Mouse (Mus musculus): ENCODE data around the gene Tas2r118. TPM values are rescaled to one million over a fixed set of nuclear protein-coding genes. Genes with fewer than 3 reads are reported as not detected.
A peak's percentile ranks its signal among the peaks of the same experiment; 100 is the strongest.

Gene Tas2r118
- total and polyA plus RNA-seq, 3 experiments, result not detected

DNA sequence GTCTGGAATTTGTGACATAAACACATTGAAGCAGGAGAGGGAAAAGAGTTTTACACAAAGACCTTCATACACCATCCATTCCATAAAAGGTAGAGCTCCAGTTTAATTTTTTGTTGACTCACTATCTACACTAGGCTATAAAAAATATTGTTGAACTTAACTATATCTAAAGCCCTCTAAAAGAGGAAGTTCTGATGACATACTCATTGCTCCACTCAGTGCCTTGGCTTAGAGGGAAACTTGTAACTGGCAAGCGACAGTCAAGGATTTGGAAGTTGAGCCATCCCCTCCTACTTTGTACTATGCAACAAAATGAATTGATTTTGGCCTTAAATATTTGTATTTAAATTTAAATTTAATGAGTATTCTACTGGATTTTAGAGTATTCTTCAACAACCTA lies 16.4 kb upstream of the Tas2r118 start:
- Histone ChIP-seq H3K79me2 (ENCODE audit: control insufficient read depth, insufficient read depth, low read length, poor library complexity) (no peaks in the 10 kb centered on the region), H3K27me3 (ENCODE audit: control insufficient read depth in 1 of 2, insufficient read depth in 2 of 2, low read length in 2 of 2) (no peaks in the 10 kb centered on the region), H3K9ac (ENCODE audit: control insufficient read depth, low read depth, low read length, poor library complexity, severe bottlenecking) (no peak overlapping the region), H3K9me3 (replicated peaks; ENCODE audit: insufficient read depth, low read length) (no peaks in the 10 kb centered on the region), H3K36me3 (ENCODE audit: control insufficient read depth in 1 of 2, insufficient read depth in 2 of 2, low read length in 2 of 2) (no peaks in the 10 kb centered on the region), H3K4me1 (ENCODE audit: control insufficient read depth in 1 of 2, insufficient read depth in 2 of 2, low read length in 2 of 2) (no peaks in the 10 kb centered on the region), H3K4me3 (ENCODE audit: control insufficient read depth in 1 of 2, insufficient read depth in 1 of 2, low read depth in 2 of 2, low read length in 2 of 2) (no peak overlapping the region), H3K27ac (ENCODE audit: control insufficient read depth, low read depth, low read length) (no peak overlapping the region)
- TF ChIP-seq BHLHE40 (IDR thresholded peaks at IDR 0.05; ENCODE audit: borderline replicate concordance, low read depth, low read length) (no peak), NRF1 (IDR thresholded peaks at IDR 0.05; ENCODE audit: insufficient read depth, low read depth, low read length, poor library complexity, severe bottlenecking) (no peak), NELFE (IDR thresholded peaks at IDR 0.05; ENCODE audit: low read depth, low read length) (no peak), ZMIZ1 (IDR thresholded peaks at IDR 0.05; ENCODE audit: low read depth, low read length) (no peak), CTCF (IDR thresholded peaks at IDR 0.05 in 2 of 3, conservative IDR thresholded peaks at IDR 0.05 in 1 of 3; ENCODE audit: control insufficient read depth in 1 of 3, insufficient read depth in 1 of 3, low read depth in 2 of 3, low read length in 3 of 3, poor library complexity in 1 of 3, severe bottlenecking in 1 of 3) (no peak), USF2 (IDR thresholded peaks at IDR 0.05; ENCODE audit: borderline replicate concordance in 1 of 2, insufficient read depth in 1 of 2, low read depth in 1 of 2, low read length in 2 of 2) (no peak), HCFC1 (IDR thresholded peaks at IDR 0.05; ENCODE audit: low read depth, low read length) (no peak), SIN3A (IDR thresholded peaks at IDR 0.05; ENCODE audit: low read length) (no peak), ELF1 (IDR thresholded peaks at IDR 0.05; ENCODE audit: low read depth, low read length) (no peak), MXI1 (IDR thresholded peaks at IDR 0.05; ENCODE audit: low read depth, low read length) (no peak), MYB (IDR thresholded peaks at IDR 0.05; ENCODE audit: low read depth, low read length) (no peak), MAFK (IDR thresholded peaks at IDR 0.05; ENCODE audit: borderline replicate concordance, low read depth, low read length) (no peak), ZNF384 (IDR thresholded peaks at IDR 0.05; ENCODE audit: low read depth, low read length) (no peak), MAZ (IDR thresholded peaks at IDR 0.05; ENCODE audit: low read depth, low read length) (no peak), TBP (IDR thresholded peaks at IDR 0.05; ENCODE audit: low read depth, low read length) (no peak)
- DNase-seq (ENCODE audit: low read depth, low spot score), result peak; percentile 16

DNA sequence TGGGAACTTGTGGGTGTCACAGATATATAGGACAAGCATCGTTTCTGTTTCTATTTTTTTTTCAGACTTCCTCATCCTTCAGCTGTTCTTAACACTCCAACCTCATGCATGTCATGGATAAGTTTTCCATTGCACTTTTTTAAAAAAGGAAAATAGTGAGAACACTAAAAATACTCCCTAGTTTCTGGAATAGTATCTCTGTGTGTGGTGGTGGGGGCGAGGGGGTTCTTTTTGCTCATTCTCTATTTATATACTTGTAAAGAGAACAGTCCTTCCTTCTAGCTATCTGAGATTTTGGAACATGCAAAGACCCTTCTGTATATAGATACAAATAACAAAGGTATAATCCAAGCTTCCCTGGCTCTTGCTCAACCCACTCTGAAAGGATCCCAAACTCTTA lies 2.9 kb downstream of the Tas2r118 start:
- no peak overlapping the region for H3K4me3 ChIP-seq (ENCODE audit: control insufficient read depth in 1 of 2, insufficient read depth in 1 of 2, low read depth in 2 of 2, low read length in 2 of 2)
- H3K9ac ChIP-seq (ENCODE audit: control insufficient read depth, low read depth, low read length, poor library complexity, severe bottlenecking), result no peak overlapping the region
- no peaks in the 10 kb centered on the region for H3K79me2 ChIP-seq (ENCODE audit: control insufficient read depth, insufficient read depth, low read length, poor library complexity)
- no peaks in the 10 kb centered on the region for H3K27me3 ChIP-seq (ENCODE audit: control insufficient read depth in 1 of 2, insufficient read depth in 2 of 2, low read length in 2 of 2)
- no peaks in the 10 kb centered on the region for H3K4me1 ChIP-seq (ENCODE audit: control insufficient read depth in 1 of 2, insufficient read depth in 2 of 2, low read length in 2 of 2)
- H3K9me3 ChIP-seq (replicated peaks; ENCODE audit: insufficient read depth, low read length), result no peaks in the 10 kb centered on the region
- no peak for DNase-seq (ENCODE audit: low read depth, low spot score)
- TF ChIP-seq EP300 (IDR thresholded peaks at IDR 0.05; ENCODE audit: low read depth in 1 of 2, low read length in 2 of 2) (no peak), USF2 (IDR thresholded peaks at IDR 0.05; ENCODE audit: borderline replicate concordance in 1 of 2, insufficient read depth in 1 of 2, low read depth in 1 of 2, low read length in 2 of 2) (no peak), ZC3H11A (IDR thresholded peaks at IDR 0.05; ENCODE audit: low read depth, low read length) (no peak)
- H3K36me3 ChIP-seq (ENCODE audit: control insufficient read depth in 1 of 2, insufficient read depth in 2 of 2, low read length in 2 of 2), result no peaks in the 10 kb centered on the region
- H3K27ac ChIP-seq (ENCODE audit: control insufficient read depth, low read depth, low read length), result no peak overlapping the region
